Mouse (Mus musculus) stomach, postnatal 0 days (tissue): ENCODE results near the gene Phtf2. TPM values are rescaled to one million over a fixed set of nuclear protein-coding genes. Genes with fewer than 3 reads are reported as not detected.

Experiments used
- ATAC-seq: fragments of 200-750 bp; cut with Nextera tagmentation; 2 replicates; pipeline ENCODE4 v1.8.0; 2017; ENCODE audit not compliant: low FRiP score, low TSS enrichment
- DNase-seq: peaks from one replicate; pipeline ENCODE4 v3.0.0-alpha.2; 2016; ENCODE audit warnings: low spot score
- H3K27ac ChIP-seq: fragments of 300-500 bp; sonication (generic); replicated peaks from 2 replicates; pipeline ENCODE4 v1.5.1; 2014; ENCODE audit warnings: mild to moderate bottlenecking, control low read depth
- H3K27me3 ChIP-seq: fragments of 300-500 bp; sonication (generic); 2 replicates; pipeline ENCODE4 v1.6.1; 2014; ENCODE audit warnings: low read length; ENCODE audit not compliant: control insufficient read depth, insufficient read depth
- H3K36me3 ChIP-seq: fragments of 300-500 bp; sonication (generic); 2 replicates; pipeline ENCODE4 v1.6.1; 2014; ENCODE audit warnings: low read length, mixed read lengths; ENCODE audit not compliant: control insufficient read depth, insufficient read depth
- H3K4me1 ChIP-seq: fragments of 300-500 bp; sonication (generic); replicated peaks from 2 replicates; pipeline ENCODE4 v1.6.1; 2014; ENCODE audit warnings: antibody characterized with exemption; ENCODE audit not compliant: control insufficient read depth, insufficient read depth
- H3K4me2 ChIP-seq: fragments of 300-500 bp; sonication (generic); replicated peaks from 2 replicates; pipeline ENCODE4 v1.6.1; 2014; ENCODE audit warnings: low read depth, mild to moderate bottlenecking, control low read depth, moderate library complexity
- H3K4me3 ChIP-seq: fragments of 300-500 bp; sonication (generic); 2 replicates; pipeline ENCODE4 v1.5.1; 2014; ENCODE audit warnings: low read depth, low read length, control low read depth
- H3K9ac ChIP-seq: fragments of 300-500 bp; sonication (generic); 2 replicates; pipeline ENCODE4 v1.6.1; 2014; ENCODE audit warnings: mild to moderate bottlenecking, low read length, control low read depth, mixed read lengths
- H3K9me3 ChIP-seq: fragments of 300-500 bp; sonication (generic); 2 replicates; pipeline ENCODE4 v1.6.1; 2016; ENCODE audit warnings: low read length; ENCODE audit not compliant: control insufficient read depth
- CTCF ChIP-seq: IDR thresholded peaks from 2 replicates; pipeline ENCODE4 v1.5.1; 2016; ENCODE audit warnings: antibody characterized with exemption, low read depth, mild to moderate bottlenecking, moderate library complexity
- EP300 ChIP-seq: optimal IDR thresholded peaks from 2 replicates; pipeline ENCODE3; 2016; ENCODE audit warnings: antibody characterized with exemption
- WGBS: fragments of 180-500 bp; shearing (Covaris S2); extraction: QIAGEN DNeasy Blood & Tissue Kit; methylation state at CpG from one replicate; pipeline ENCODE4 v1.1.7; 2014; 5-methylcytosine and 5-hydroxymethylcytosine counted together
- polyA plus RNA-seq: library from polyadenylated mRNA; unstranded; fragments of >200 nt; fragmentation: Nextera tagmentation; extraction: Ambion mirVana; gene quantifications from 2 replicates; pipeline ENCODE4 v1.2.1, GENCODE M21; 2015

Gene Phtf2
- polyA plus RNA-seq, 1 experiment from 2014 or later: 5.1 TPM

DNA sequence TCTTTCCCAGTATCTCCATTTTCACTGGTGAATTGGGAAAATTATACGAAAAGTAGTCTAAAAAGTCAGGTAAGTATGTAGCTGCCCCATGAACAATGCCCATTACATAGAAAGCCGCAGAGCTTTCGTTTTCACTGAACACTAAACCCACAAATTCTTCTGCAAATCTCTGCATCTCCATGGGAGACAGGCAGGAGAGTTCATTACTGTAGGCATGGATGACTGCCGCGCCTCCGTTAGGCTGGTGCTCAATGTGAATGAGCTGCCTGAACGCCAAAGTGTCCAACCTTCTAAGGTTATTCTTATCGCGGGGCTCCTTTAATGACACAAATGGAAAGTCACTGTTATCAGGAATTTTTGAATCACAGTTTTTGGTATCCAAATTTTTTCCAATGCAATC, 37.6 kb upstream of the Phtf2 start:
- Histone ChIP-seq H3K9ac (no peak overlapping the region), H3K36me3 (no peaks in the 10 kb centered on the region), H3K27me3 (no peaks in the 10 kb centered on the region), H3K9me3 (no peaks in the 10 kb centered on the region), H3K4me1 (no peaks in the 10 kb centered on the region), H3K27ac (no peak overlapping the region), H3K4me3 (no peak overlapping the region), H3K4me2 (no peak overlapping the region)
- ATAC-seq (no peak), DNase-seq (no peak)
- TF ChIP-seq EP300 (no peak), CTCF (no peak)
- 94% methylated on average over 9 of the region's 9 CpGs for WGBS

DNA sequence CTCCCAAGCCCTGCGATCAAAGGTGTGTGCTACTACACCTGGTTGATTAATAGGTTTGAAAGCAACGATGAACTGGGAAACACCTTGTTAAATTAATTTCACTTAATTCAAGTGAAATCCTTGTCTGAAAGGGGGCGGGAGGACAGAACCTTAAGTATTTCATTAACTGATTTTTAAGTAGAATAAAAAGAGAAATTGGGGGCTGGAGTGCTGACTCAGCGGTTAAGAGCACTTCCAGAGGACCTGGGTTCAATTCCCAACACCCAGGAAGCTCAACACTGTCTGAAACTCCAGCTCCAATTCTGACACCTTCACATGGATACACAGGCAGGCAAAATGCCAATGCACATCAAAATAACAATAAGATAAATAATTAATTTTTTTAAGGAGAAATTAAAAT, 37.0 kb upstream of the Phtf2 start:
- Histone ChIP-seq H3K9ac (no peak overlapping the region), H3K4me2 (no peak overlapping the region)
- 92% methylated on average over 4 of the region's 4 CpGs for WGBS

DNA sequence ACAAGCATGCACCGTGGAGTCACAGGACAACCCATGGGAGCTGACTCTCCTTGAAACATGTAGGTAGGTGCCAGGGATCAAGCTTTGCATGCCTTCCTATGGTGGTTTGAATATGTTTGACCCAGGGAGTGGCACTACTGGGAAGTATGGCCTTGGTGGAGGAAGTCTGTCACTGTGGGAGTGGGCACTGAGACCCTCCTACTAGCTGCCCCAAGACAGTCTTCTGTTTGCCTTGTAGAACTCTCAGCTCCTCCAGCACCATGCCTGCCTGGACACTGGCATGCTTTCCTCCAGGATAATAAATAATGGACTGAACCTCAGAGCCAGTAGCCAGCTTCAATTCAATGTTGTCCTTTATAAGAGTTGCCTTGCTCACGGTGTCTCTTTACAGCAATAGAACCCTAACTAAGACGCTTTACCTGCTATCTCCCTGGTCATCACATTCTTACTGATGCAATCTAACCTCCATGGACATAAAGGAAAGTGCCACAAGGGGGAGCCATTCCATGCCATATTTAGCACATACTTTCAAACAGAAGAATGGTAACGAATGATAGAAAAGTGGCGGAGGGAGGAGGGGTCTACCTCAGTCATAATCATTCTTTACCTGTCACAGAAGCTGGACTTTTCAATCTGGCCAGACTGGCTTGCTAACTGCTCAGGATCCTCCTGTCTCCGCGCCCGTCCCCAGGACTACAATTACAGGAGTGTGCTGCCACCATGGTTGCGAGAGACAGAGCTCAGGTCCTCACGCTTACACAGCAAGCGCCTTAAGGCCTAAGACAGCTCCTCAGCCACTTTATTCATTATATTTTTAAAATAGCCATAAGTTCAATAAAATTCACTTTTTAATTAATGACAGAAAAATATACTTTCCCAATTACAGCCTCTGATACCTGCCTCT, 31.7 kb upstream of the Phtf2 start:
- Histone ChIP-seq H3K9me3 (no peaks in the 10 kb centered on the region), H3K36me3 (no peaks in the 10 kb centered on the region), H3K9ac (no peak overlapping the region), H3K4me2 (no peak overlapping the region), H3K27ac (no peak overlapping the region), H3K27me3 (no peaks in the 10 kb centered on the region), H3K4me3 (no peak overlapping the region), H3K4me1 (no peaks in the 10 kb centered on the region)
- no peak for TF ChIP-seq EP300
- TF ChIP-seq CTCF: peak; percentile 93
- 0 out of 2 replicates have a peak, but pooled peaks have one; percentile 45 for ATAC-seq
- peak; percentile 57 for DNase-seq
- WGBS: 69% methylated on average over 11 of the region's 11 CpGs

More for the DNA sequence above, 37.0 kb upstream of the Phtf2 start:
- Histone ChIP-seq H3K27ac (no peak overlapping the region), H3K9me3 (no peaks in the 10 kb centered on the region), H3K27me3 (no peaks in the 10 kb centered on the region), H3K36me3 (no peaks in the 10 kb centered on the region), H3K4me1 (no peaks in the 10 kb centered on the region), H3K4me3 (no peak overlapping the region)
- TF ChIP-seq CTCF (no peak), EP300 (no peak)
- DNase-seq (no peak), ATAC-seq (no peak)

DNA sequence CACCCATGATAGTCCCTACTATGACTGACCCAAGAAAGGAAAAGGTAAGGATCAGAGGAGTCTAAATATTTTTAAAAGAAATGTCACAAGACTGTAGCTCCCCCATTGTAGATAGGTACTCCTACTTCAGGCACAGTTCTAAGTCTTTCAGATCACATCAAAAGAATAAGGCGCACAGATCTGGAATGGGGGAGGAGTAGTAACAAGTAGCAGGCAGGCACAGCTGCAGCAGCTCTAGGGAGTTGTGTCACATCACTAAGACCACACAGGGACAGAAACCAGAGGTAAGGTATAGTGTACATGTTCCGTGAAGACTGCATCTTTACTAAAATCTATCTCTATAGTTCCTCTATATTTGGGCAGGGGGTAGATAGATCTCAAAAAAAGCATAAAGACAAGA, 29.8 kb upstream of the Phtf2 start:
- Histone ChIP-seq H3K9ac (no peak overlapping the region), H3K4me1 (no peaks in the 10 kb centered on the region), H3K9me3 (no peaks in the 10 kb centered on the region), H3K27ac (no peak overlapping the region), H3K27me3 (no peaks in the 10 kb centered on the region), H3K4me2 (no peak overlapping the region), H3K4me3 (no peak overlapping the region), H3K36me3 (no peaks in the 10 kb centered on the region)
- TF ChIP-seq CTCF: no peak
- TF ChIP-seq EP300: no peak
- WGBS: 76% methylated on average over 2 of the region's 2 CpGs
- ATAC-seq (no peak), DNase-seq (no peak)

DNA sequence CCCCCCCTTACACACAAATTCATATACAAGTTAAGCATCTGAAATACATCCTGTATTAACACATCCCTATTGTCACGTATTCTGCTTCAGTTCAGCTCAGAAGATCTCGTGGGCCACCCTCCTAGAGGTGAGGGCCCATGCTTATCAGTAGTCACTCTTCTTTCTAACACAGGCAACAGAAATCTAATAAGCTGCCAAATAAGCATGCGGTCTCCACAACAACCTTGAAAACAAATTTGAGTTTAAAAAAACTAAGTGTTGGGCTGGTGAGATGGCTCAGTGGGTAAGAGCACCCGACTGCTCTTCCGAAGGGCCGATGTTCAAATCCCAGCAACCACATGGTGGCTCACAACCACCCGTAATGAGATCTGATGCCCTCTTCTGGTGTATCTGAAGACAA, 24.3 kb upstream of the Phtf2 start:
- TF ChIP-seq CTCF: no peak
- no peak for TF ChIP-seq EP300
- no peaks in the 10 kb centered on the region for H3K27me3 ChIP-seq
- no peak overlapping the region for H3K4me3 ChIP-seq
- 93% methylated on average over 7 of the region's 7 CpGs for WGBS
- DNase-seq (no peak), ATAC-seq (no peak)
- H3K9me3 ChIP-seq: no peaks in the 10 kb centered on the region
- H3K4me2 ChIP-seq: no peak overlapping the region
- no peak overlapping the region for H3K9ac ChIP-seq
- no peaks in the 10 kb centered on the region for H3K36me3 ChIP-seq
- H3K27ac ChIP-seq: no peak overlapping the region
- no peaks in the 10 kb centered on the region for H3K4me1 ChIP-seq

DNA sequence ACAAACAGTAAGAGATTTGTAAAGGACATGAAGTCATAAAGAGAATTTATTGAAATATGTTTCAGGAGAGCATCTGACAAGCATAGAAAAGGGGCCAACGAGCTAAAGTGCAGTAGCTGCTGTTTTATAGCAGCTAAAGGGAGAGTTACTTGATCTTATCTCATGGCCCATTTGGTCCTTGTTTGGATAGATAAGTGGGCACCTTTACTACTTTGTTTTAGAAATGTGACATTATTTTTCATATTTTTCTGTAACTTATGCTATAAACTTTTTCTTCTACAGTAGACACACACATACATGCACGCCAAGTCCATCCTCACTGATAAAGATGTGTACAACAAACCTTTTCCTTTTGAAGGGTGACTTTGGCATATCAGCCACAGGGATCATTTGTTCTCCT, 23.5 kb upstream of the Phtf2 start:
- Histone ChIP-seq H3K4me1 (no peaks in the 10 kb centered on the region), H3K4me3 (no peak overlapping the region), H3K9ac (no peak overlapping the region), H3K4me2 (no peak overlapping the region), H3K27ac (no peak overlapping the region), H3K9me3 (no peaks in the 10 kb centered on the region), H3K36me3 (no peaks in the 10 kb centered on the region), H3K27me3 (no peaks in the 10 kb centered on the region)
- ATAC-seq (no peak), DNase-seq (no peak)
- WGBS: 75% methylated on average over 2 of the region's 2 CpGs
- TF ChIP-seq EP300 (no peak), CTCF (no peak)
